Mouse (Mus musculus) cerebellum, adult 2 months (tissue): Measurements from ENCODE around the gene Abca13.

Source experiments
- CTCF ChIP-seq: fragments of 200-500 bp; IDR thresholded peaks from 2 replicates; pipeline ENCODE4 v1.5.1; 2011; ENCODE audit warnings: low read depth, mild to moderate bottlenecking, control low read depth, low read length, moderate library complexity, borderline replicate concordance; ENCODE audit not compliant: insufficient read depth
- POLR2A ChIP-seq: fragments of 200-500 bp; IDR thresholded peaks from 2 replicates; pipeline ENCODE4 v1.6.1; 2011; ENCODE audit warnings: low read length, control low read depth, borderline replicate concordance; ENCODE audit not compliant: insufficient read depth

DNA sequence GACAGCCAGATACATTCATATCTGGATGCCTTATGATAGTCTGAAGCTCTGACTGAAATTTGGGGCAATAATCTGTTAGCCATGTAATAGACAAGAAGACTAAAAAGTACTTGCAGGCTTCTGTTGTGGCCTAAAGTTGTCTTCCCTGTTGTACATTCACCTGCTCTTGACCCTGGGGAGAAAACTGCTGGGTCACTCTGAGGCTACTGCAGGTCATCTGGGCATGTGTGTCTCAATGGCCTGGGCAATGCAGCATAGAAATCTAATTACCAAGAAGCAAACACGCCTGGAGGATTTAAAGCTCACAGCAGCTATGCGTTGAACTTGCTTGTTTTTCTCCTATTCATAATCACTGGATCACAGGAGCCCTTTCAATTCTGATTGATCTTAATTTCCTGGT lies 8.1 kb downstream of the Abca13 start:
- no peak for TF ChIP-seq POLR2A
- no peak for TF ChIP-seq CTCF
